Mouse (Mus musculus) heart, adult 2 months (tissue): Measurements from ENCODE around the gene Gbe1.

Source experiments
- CTCF ChIP-seq: fragments of 200-600 bp; IDR thresholded peaks from 2 replicates; pipeline ENCODE4 v1.8.1; 2022; ENCODE audit warnings: antibody characterized with exemption, mild to moderate bottlenecking, moderate library complexity
- EP300 ChIP-seq: fragments of 200-500 bp; IDR thresholded peaks from 2 replicates; pipeline ENCODE4 v1.6.1; 2011; ENCODE audit warnings: low read depth, low read length, control low read depth; ENCODE audit not compliant: insufficient read depth
- POLR2A ChIP-seq: fragments of 200-500 bp; IDR thresholded peaks from 2 replicates; pipeline ENCODE4 v1.6.1; 2011; ENCODE audit warnings: mild to moderate bottlenecking, low read depth, low read length, control low read depth; ENCODE audit not compliant: insufficient read depth

DNA sequence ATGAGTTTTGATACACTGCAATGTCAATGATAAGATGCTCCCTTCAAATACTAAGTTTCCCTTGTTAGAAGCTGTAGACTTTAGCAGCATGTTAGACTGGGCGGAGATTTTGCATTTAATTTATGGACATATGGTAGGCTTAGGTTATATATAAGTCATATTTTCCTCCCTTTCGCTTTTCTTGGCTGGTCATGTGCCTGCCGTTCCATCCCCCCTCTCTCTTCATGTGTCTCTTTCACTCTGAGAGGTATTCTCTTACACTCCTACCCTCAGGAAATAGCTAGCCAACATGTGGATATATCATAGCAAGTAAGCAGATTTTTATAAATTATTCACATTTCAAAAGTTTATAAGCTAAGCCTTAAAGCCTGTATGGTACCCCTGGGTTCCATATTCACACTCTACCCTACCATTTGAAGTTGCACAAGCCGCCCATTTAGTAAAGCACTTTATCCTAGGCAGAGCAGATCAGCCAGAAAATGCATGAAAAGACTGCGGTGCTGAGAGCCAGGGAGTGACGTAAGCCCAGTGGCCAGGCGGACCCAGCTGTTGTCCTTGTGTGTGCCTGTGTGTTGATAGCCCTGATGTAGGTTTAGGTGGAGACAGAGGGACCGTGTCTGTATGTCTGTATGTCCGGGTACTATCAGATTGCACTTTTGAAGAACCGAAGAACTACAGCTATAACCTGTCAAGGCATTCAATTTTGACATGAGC lies 248.0 kb downstream of the Gbe1 start:
- no peak for TF ChIP-seq POLR2A
- TF ChIP-seq EP300: no peak
- TF ChIP-seq CTCF: no peak
